Mouse (Mus musculus): ENCODE measurements at regions not wholly inside any gene's neighbourhood (a gene's known extent, or its start where the extent isn't known, plus 50 kb on each side); places are given as distances from the start of the nearest gene placed in this dataset.

DNA sequence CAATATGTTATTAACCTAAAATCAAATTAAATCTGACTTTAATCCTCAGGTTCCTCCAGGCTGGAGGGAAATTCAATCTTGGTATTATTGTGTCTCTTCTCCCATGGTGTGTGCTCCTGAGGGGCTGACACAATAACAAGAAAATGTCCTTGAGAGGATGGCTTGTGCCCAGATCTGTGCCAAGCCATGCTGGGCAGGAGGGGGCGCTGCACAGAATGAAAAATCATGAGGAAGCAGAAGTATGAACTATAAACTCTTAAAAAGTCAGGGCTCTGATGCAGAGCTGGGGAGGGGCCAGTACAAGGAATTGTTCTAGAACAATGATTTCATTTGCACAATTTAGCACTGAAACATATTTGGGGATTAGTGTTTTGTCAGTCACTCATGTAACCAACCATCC, 312.5 kb upstream of the Kdm8 start:
- WGBS = 19% methylated on average over 1 of the region's 1 CpGs
- H3K36me3 ChIP-seq (ENCODE audit: control insufficient read depth, insufficient read depth) = no peaks in the 10 kb centered on the region
- no peak for ATAC-seq (replicated peaks; ENCODE audit: extremely low read depth, insufficient read depth, low FRiP score)
- H3K4me1 ChIP-seq (ENCODE audit: control insufficient read depth, insufficient read depth, low read length) = no peaks in the 10 kb centered on the region
- no peak overlapping the region for H3K27ac ChIP-seq (ENCODE audit: low read length)
- H3K4me2 ChIP-seq (ENCODE audit: low read depth, low read length) = no peak overlapping the region
- H3K27me3 ChIP-seq (ENCODE audit: control insufficient read depth, insufficient read depth, low read length) = no peaks in the 10 kb centered on the region
- H3K9ac ChIP-seq (ENCODE audit: low read length) = no peak overlapping the region
- H3K9me3 ChIP-seq (replicated peaks; ENCODE audit: control insufficient read depth, low read length) = no peaks in the 10 kb centered on the region
- H3K4me3 ChIP-seq (ENCODE audit: low read length) = no peak overlapping the region

DNA sequence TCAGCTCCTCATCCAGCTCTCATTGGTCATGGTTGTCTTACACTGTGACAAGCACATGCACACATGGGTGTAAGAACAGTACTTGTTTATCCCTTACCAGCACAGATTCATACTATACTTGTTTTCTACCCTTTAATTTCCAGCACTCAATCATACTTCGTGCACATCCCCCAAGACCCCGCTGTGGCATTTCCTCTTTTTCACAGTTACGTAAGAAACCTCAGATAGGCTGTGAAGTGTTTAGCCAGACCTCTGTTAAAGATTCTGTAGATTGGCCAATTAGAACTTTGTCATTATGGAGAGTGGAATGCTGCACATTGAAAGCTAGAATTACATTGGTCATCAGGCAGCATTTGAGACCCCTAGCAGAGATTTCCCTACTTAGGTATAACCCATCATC, 305.9 kb upstream of the Kdm8 start:
- ATAC-seq (replicated peaks; ENCODE audit: extremely low read depth, insufficient read depth, low FRiP score) = no peak
- Histone ChIP-seq H3K9me3 (replicated peaks; ENCODE audit: control insufficient read depth, low read length) (no peaks in the 10 kb centered on the region), H3K4me1 (ENCODE audit: control insufficient read depth, insufficient read depth, low read length) (no peaks in the 10 kb centered on the region), H3K27me3 (ENCODE audit: control insufficient read depth, insufficient read depth, low read length) (no peaks in the 10 kb centered on the region), H3K36me3 (ENCODE audit: control insufficient read depth, insufficient read depth) (no peaks in the 10 kb centered on the region), H3K9ac (ENCODE audit: low read length) (no peak overlapping the region), H3K4me3 (ENCODE audit: low read length) (no peak overlapping the region), H3K27ac (ENCODE audit: low read length) (no peak overlapping the region), H3K4me2 (ENCODE audit: low read depth, low read length) (no peak overlapping the region)
- WGBS = 64% methylated on average over 3 of the region's 3 CpGs

GRCm38 (mm10) chr7:125139196-125139595, 305.3 kb upstream of the Kdm8 start:
- ATAC-seq (replicated peaks; ENCODE audit: extremely low read depth, insufficient read depth, low FRiP score) = no peak
- Histone ChIP-seq H3K4me2 (ENCODE audit: low read depth, low read length) (no peak overlapping the region), H3K4me1 (ENCODE audit: control insufficient read depth, insufficient read depth, low read length) (no peaks in the 10 kb centered on the region), H3K27ac (ENCODE audit: low read length) (no peak overlapping the region), H3K9ac (ENCODE audit: low read length) (no peak overlapping the region), H3K27me3 (ENCODE audit: control insufficient read depth, insufficient read depth, low read length) (no peaks in the 10 kb centered on the region), H3K36me3 (ENCODE audit: control insufficient read depth, insufficient read depth) (no peaks in the 10 kb centered on the region), H3K9me3 (replicated peaks; ENCODE audit: control insufficient read depth, low read length) (no peaks in the 10 kb centered on the region), H3K4me3 (ENCODE audit: low read length) (no peak overlapping the region)
- 67% methylated on average over 2 of the region's 2 CpGs for WGBS

- Histone ChIP-seq H3K27me3 (ENCODE audit: control insufficient read depth, insufficient read depth, low read length) (no peaks in the 10 kb centered on the region), H3K4me1 (ENCODE audit: control insufficient read depth, insufficient read depth, low read length) (no peaks in the 10 kb centered on the region), H3K27ac (ENCODE audit: low read length) (no peak overlapping the region), H3K9ac (ENCODE audit: low read length) (no peak overlapping the region), H3K36me3 (ENCODE audit: control insufficient read depth, insufficient read depth) (no peaks in the 10 kb centered on the region), H3K4me3 (ENCODE audit: low read length) (no peak overlapping the region), H3K4me2 (ENCODE audit: low read depth, low read length) (no peak overlapping the region), H3K9me3 (replicated peaks; ENCODE audit: control insufficient read depth, low read length) (no peaks in the 10 kb centered on the region)
- no peak for ATAC-seq (replicated peaks; ENCODE audit: extremely low read depth, insufficient read depth, low FRiP score)
- 72% methylated on average over 3 of the region's 3 CpGs for WGBS
These were observed 303.6 kb upstream of the Kdm8 start for GRCm38 (mm10) chr7:125140854-125141253.

GRCm38 (mm10) chr7:125141864-125142263, 302.6 kb upstream of the Kdm8 start:
- H3K4me3 ChIP-seq (ENCODE audit: low read length) = no peak overlapping the region
- no peaks in the 10 kb centered on the region for H3K9me3 ChIP-seq (replicated peaks; ENCODE audit: control insufficient read depth, low read length)
- no peak for ATAC-seq (replicated peaks; ENCODE audit: extremely low read depth, insufficient read depth, low FRiP score)
- H3K4me1 ChIP-seq (ENCODE audit: control insufficient read depth, insufficient read depth, low read length) = no peaks in the 10 kb centered on the region
- 62% methylated on average over 1 of the region's 1 CpGs for WGBS
- no peak overlapping the region for H3K4me2 ChIP-seq (ENCODE audit: low read depth, low read length)
- H3K27me3 ChIP-seq (ENCODE audit: control insufficient read depth, insufficient read depth, low read length) = no peaks in the 10 kb centered on the region
- no peak overlapping the region for H3K9ac ChIP-seq (ENCODE audit: low read length)
- no peak overlapping the region for H3K27ac ChIP-seq (ENCODE audit: low read length)
- H3K36me3 ChIP-seq (ENCODE audit: control insufficient read depth, insufficient read depth) = no peaks in the 10 kb centered on the region

DNA sequence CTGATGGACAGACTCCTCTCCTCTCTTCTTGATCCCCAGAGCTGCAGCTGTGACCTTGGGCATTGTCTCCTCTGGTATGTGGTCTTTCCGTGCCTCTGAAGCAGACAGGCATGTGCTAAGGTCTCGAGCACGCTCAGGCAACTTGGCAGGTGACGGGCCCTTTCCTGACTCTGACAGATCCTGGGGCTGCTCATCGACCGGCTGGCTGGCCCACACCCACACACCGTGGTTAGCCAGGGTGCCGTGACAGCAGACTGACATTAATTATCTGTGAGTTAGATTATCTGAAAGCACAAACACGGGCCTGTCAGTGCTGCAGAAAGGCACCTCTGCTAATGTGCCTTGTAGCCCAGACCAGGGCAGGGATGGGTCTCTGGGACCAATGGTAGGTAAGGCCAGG, 298.5 kb upstream of the Kdm8 start:
- WGBS = 31% methylated on average over 9 of the region's 9 CpGs
- ATAC-seq (replicated peaks; ENCODE audit: extremely low read depth, insufficient read depth, low FRiP score) = peak; percentile 54; the same call in 1 of the 2 replicates
- no peak overlapping the region for H3K9ac ChIP-seq (ENCODE audit: low read length)
- no peaks in the 10 kb centered on the region for H3K27me3 ChIP-seq (ENCODE audit: control insufficient read depth, insufficient read depth, low read length)
- H3K4me1 ChIP-seq (ENCODE audit: control insufficient read depth, insufficient read depth, low read length) = no peaks in the 10 kb centered on the region
- no peak overlapping the region for H3K4me3 ChIP-seq (ENCODE audit: low read length)
- H3K36me3 ChIP-seq (ENCODE audit: control insufficient read depth, insufficient read depth) = no peaks in the 10 kb centered on the region
- no peaks in the 10 kb centered on the region for H3K9me3 ChIP-seq (replicated peaks; ENCODE audit: control insufficient read depth, low read length)
- H3K27ac ChIP-seq (ENCODE audit: low read length) = no peak overlapping the region
- H3K4me2 ChIP-seq (ENCODE audit: low read depth, low read length) = no peak overlapping the region

- Histone ChIP-seq H3K27ac (ENCODE audit: low read length) (no peak overlapping the region), H3K9ac (ENCODE audit: low read length) (no peak overlapping the region), H3K4me3 (ENCODE audit: low read length) (no peak overlapping the region), H3K4me2 (ENCODE audit: low read depth, low read length) (no peak overlapping the region), H3K36me3 (ENCODE audit: control insufficient read depth, insufficient read depth) (no peaks in the 10 kb centered on the region), H3K27me3 (ENCODE audit: control insufficient read depth, insufficient read depth, low read length) (no peaks in the 10 kb centered on the region), H3K4me1 (ENCODE audit: control insufficient read depth, insufficient read depth, low read length) (no peaks in the 10 kb centered on the region), H3K9me3 (replicated peaks; ENCODE audit: control insufficient read depth, low read length) (no peaks in the 10 kb centered on the region)
- 83% methylated on average over 2 of the region's 2 CpGs for WGBS
- no peak for ATAC-seq (replicated peaks; ENCODE audit: extremely low read depth, insufficient read depth, low FRiP score)
These were observed 295.3 kb upstream of the Kdm8 start for GRCm38 (mm10) chr7:125149151-125149550.

DNA sequence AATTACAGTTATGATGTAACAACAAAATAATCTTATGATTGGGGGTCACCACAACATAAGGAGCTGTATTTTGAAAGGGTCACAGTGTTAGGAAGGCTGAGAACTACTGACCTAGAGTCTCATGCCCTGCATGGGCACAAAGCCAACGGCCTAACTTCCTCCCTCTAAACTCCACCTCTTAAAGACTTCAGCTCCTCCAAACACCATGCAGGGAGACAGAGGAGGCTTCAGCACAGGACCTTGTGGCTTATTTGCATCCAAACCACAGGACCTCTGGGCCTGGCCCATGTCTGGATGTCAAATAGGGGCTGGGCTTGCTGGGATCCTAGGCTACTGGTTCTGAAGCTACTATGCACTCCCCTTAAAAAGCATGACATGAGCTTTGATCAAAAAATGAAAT, 294.7 kb upstream of the Kdm8 start:
- 33% methylated on average over 1 of the region's 1 CpGs for WGBS
- H3K36me3 ChIP-seq (ENCODE audit: control insufficient read depth, insufficient read depth) = no peaks in the 10 kb centered on the region

DNA sequence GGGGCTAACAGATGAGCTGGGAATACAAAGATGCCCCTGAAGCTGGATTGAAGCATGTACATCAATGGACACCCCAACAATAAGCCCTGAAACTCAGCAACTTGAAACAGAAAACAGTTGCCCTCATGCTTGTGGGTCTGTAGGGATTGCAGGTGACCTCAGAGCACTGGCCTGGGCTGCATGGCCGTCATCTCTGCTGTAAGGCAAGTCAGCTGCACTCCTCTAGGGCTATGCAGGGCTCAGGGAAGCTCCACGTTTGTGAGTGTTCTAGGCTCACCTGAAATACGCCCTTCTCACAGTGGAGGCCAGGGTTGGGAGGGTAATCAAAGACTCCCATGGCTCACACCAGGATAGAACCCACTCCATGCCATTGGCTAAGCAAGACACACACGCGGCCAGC, 292.2 kb upstream of the Kdm8 start:
- no peak for ATAC-seq (replicated peaks; ENCODE audit: extremely low read depth, insufficient read depth, low FRiP score)
- H3K4me2 ChIP-seq (ENCODE audit: low read depth, low read length) = no peak overlapping the region
- H3K27ac ChIP-seq (ENCODE audit: low read length) = no peak overlapping the region
- H3K4me1 ChIP-seq (ENCODE audit: control insufficient read depth, insufficient read depth, low read length) = no peaks in the 10 kb centered on the region
- H3K9me3 ChIP-seq (replicated peaks; ENCODE audit: control insufficient read depth, low read length) = no peaks in the 10 kb centered on the region
- H3K9ac ChIP-seq (ENCODE audit: low read length) = no peak overlapping the region
- no peaks in the 10 kb centered on the region for H3K27me3 ChIP-seq (ENCODE audit: control insufficient read depth, insufficient read depth, low read length)
- 81% methylated on average over 5 of the region's 5 CpGs for WGBS
- H3K4me3 ChIP-seq (ENCODE audit: low read length) = no peak overlapping the region
- H3K36me3 ChIP-seq (ENCODE audit: control insufficient read depth, insufficient read depth) = no peaks in the 10 kb centered on the region

More for the DNA sequence above, 294.7 kb upstream of the Kdm8 start:
- no peak for ATAC-seq (replicated peaks; ENCODE audit: extremely low read depth, insufficient read depth, low FRiP score)
- no peak overlapping the region for H3K9ac ChIP-seq (ENCODE audit: low read length)
- no peak overlapping the region for H3K27ac ChIP-seq (ENCODE audit: low read length)
- no peaks in the 10 kb centered on the region for H3K4me1 ChIP-seq (ENCODE audit: control insufficient read depth, insufficient read depth, low read length)
- no peaks in the 10 kb centered on the region for H3K9me3 ChIP-seq (replicated peaks; ENCODE audit: control insufficient read depth, low read length)
- H3K27me3 ChIP-seq (ENCODE audit: control insufficient read depth, insufficient read depth, low read length) = no peaks in the 10 kb centered on the region
- H3K4me3 ChIP-seq (ENCODE audit: low read length) = no peak overlapping the region
- H3K4me2 ChIP-seq (ENCODE audit: low read depth, low read length) = no peak overlapping the region

DNA sequence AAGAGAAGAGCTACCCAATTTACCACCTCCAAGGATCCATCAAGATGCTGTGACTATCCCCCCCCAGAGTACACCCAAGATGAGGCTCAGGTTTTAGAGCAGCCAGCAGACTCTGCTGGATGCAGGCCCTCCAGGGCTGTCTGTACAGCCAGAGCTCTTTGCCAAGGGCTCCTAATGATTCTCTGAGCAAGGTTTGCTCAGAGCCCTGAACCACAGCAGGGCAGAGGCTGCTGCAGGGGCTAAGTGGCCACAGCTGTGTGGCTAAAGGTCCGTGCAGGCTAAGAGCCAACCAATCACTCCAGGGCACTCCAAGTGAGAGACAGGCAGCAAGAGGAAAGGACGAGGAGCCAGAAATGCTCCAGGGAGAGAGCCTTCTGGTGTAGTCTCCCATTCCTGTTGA, 289.2 kb upstream of the Kdm8 start:
- 36% methylated on average over 2 of the region's 2 CpGs for WGBS
- no peak overlapping the region for H3K9ac ChIP-seq (ENCODE audit: low read length)
- ATAC-seq (replicated peaks; ENCODE audit: extremely low read depth, insufficient read depth, low FRiP score) = no peak
- H3K27me3 ChIP-seq (ENCODE audit: control insufficient read depth, insufficient read depth, low read length) = no peaks in the 10 kb centered on the region
- no peaks in the 10 kb centered on the region for H3K36me3 ChIP-seq (ENCODE audit: control insufficient read depth, insufficient read depth)
- no peak overlapping the region for H3K27ac ChIP-seq (ENCODE audit: low read length)
- no peaks in the 10 kb centered on the region for H3K9me3 ChIP-seq (replicated peaks; ENCODE audit: control insufficient read depth, low read length)
- H3K4me3 ChIP-seq (ENCODE audit: low read length) = no peak overlapping the region
- H3K4me2 ChIP-seq (ENCODE audit: low read depth, low read length) = no peak overlapping the region
- H3K4me1 ChIP-seq (ENCODE audit: control insufficient read depth, insufficient read depth, low read length) = no peaks in the 10 kb centered on the region

All from heart, embryonic 16.5 days (tissue).